Mouse (Mus musculus): Measurements from ENCODE around the gene Wdr59. TPM values are rescaled to one million over a fixed set of nuclear protein-coding genes. Genes with fewer than 3 reads are reported as not detected.
"Not testable (repeated sequence)": the region's sequence is repeated elsewhere in the genome, so short reads cannot be mapped to it uniquely, and the experiment has no call there.

The Wdr59 gene
- total and polyA plus RNA-seq, 3 experiments: 3.3 to 10.5 (median 6.7) TPM

GRCm38 (mm10) chr8:111510401-111510800 is 11.5 kb downstream of the Wdr59 start:
- TF ChIP-seq TAL1 (conservative IDR thresholded peaks at IDR 0.05; ENCODE audit: low read depth, low read length): no peak
- TF ChIP-seq POLR2AphosphoS5 (IDR thresholded peaks at IDR 0.05; ENCODE audit: insufficient replicate concordance, low read depth, low read length): no peak
- TF ChIP-seq CTCF (IDR thresholded peaks at IDR 0.05; ENCODE audit: low read depth, low read length): no peak
- no peak for TF ChIP-seq GATA2 (IDR thresholded peaks at IDR 0.05; ENCODE audit: borderline replicate concordance, low read depth, low read length)
- no peak for TF ChIP-seq GATA1 (IDR thresholded peaks at IDR 0.05; ENCODE audit: borderline replicate concordance, low read length)
- no peak; the same call in 1 of the 2 replicates for ATAC-seq (ENCODE audit: extremely low read depth, insufficient number of reproducible peaks, low FRiP score, poor library complexity, severe bottlenecking)
- Histone ChIP-seq H3K4me1 (ENCODE audit: insufficient read depth, low read depth, low read length) (peaks cover 35% of the 10 kb centered on the region), H3K27me3 (ENCODE audit: insufficient read depth, low read length) (no peaks in the 10 kb centered on the region), H3K4me3 (ENCODE audit: low read depth, low read length) (no peak overlapping the region), H3K36me3 (replicated peaks) (peaks cover 34% of the 10 kb centered on the region), H3K9me3 (replicated peaks) (0 out of 2 replicates have a peak, but pooled peaks cover under 1% of the 10 kb centered on the region)
- DNase-seq (ENCODE audit: low spot score): no peak

GRCm38 (mm10) chr8:111509278-111509677 is 12.6 kb downstream of the Wdr59 start:
- Histone ChIP-seq H3K36me3 (replicated peaks) (peaks cover 30% of the 10 kb centered on the region), H3K9me3 (replicated peaks) (no peaks in the 10 kb centered on the region), H3K4me3 (ENCODE audit: low read depth, low read length) (peak overlapping the region; percentile 55; the same call in 1 of the 2 replicates), H3K4me1 (ENCODE audit: insufficient read depth, low read depth, low read length) (peaks cover 35% of the 10 kb centered on the region), H3K27me3 (ENCODE audit: insufficient read depth, low read length) (no peaks in the 10 kb centered on the region)
- DNase-seq (ENCODE audit: low spot score): peak; percentile 57
- peak; percentile 78 for ATAC-seq (ENCODE audit: extremely low read depth, insufficient number of reproducible peaks, low FRiP score, poor library complexity, severe bottlenecking)
- TF ChIP-seq CTCF (IDR thresholded peaks at IDR 0.05; ENCODE audit: low read depth, low read length): no peak
- TF ChIP-seq TAL1 (conservative IDR thresholded peaks at IDR 0.05; ENCODE audit: low read depth, low read length): no peak
- no peak for TF ChIP-seq POLR2AphosphoS5 (IDR thresholded peaks at IDR 0.05; ENCODE audit: insufficient replicate concordance, low read depth, low read length)
- no peak for TF ChIP-seq GATA1 (IDR thresholded peaks at IDR 0.05; ENCODE audit: borderline replicate concordance, low read length)
- no peak for TF ChIP-seq GATA2 (IDR thresholded peaks at IDR 0.05; ENCODE audit: borderline replicate concordance, low read depth, low read length)

- ATAC-seq (ENCODE audit: extremely low read depth, insufficient number of reproducible peaks, low FRiP score, poor library complexity, severe bottlenecking) (no peak), DNase-seq (ENCODE audit: low spot score) (no peak)
- Histone ChIP-seq H3K4me3 (ENCODE audit: low read depth, low read length) (no peak overlapping the region), H3K9me3 (replicated peaks) (no peaks in the 10 kb centered on the region), H3K27me3 (ENCODE audit: insufficient read depth, low read length) (no peaks in the 10 kb centered on the region), H3K36me3 (replicated peaks) (peaks cover 34% of the 10 kb centered on the region), H3K4me1 (ENCODE audit: insufficient read depth, low read depth, low read length) (peaks cover 35% of the 10 kb centered on the region)
- TF ChIP-seq GATA2 (IDR thresholded peaks at IDR 0.05; ENCODE audit: borderline replicate concordance, low read depth, low read length) (no peak), TAL1 (conservative IDR thresholded peaks at IDR 0.05; ENCODE audit: low read depth, low read length) (no peak), POLR2AphosphoS5 (IDR thresholded peaks at IDR 0.05; ENCODE audit: insufficient replicate concordance, low read depth, low read length) (no peak), GATA1 (IDR thresholded peaks at IDR 0.05; ENCODE audit: borderline replicate concordance, low read length) (no peak), CTCF (IDR thresholded peaks at IDR 0.05; ENCODE audit: low read depth, low read length) (no peak)
Observed at GRCm38 (mm10) chr8:111508566-111508965, 13.3 kb downstream of the Wdr59 start.

- ATAC-seq (ENCODE audit: extremely low read depth, insufficient number of reproducible peaks, low FRiP score, poor library complexity, severe bottlenecking): no peak
- no peaks in the 10 kb centered on the region for H3K27me3 ChIP-seq (ENCODE audit: insufficient read depth, low read length)
- TF ChIP-seq TAL1 (conservative IDR thresholded peaks at IDR 0.05; ENCODE audit: low read depth, low read length): no peak
- no peak for TF ChIP-seq GATA1 (IDR thresholded peaks at IDR 0.05; ENCODE audit: borderline replicate concordance, low read length)
- no peak for TF ChIP-seq GATA2 (IDR thresholded peaks at IDR 0.05; ENCODE audit: borderline replicate concordance, low read depth, low read length)
- TF ChIP-seq CTCF (IDR thresholded peaks at IDR 0.05; ENCODE audit: low read depth, low read length): no peak
- no peak for TF ChIP-seq POLR2AphosphoS5 (IDR thresholded peaks at IDR 0.05; ENCODE audit: insufficient replicate concordance, low read depth, low read length)
- no peaks in the 10 kb centered on the region for H3K9me3 ChIP-seq (replicated peaks)
- no peak overlapping the region for H3K4me3 ChIP-seq (ENCODE audit: low read depth, low read length)
- DNase-seq (ENCODE audit: low spot score): no peak
- H3K36me3 ChIP-seq (replicated peaks): peaks cover 72% of the 10 kb centered on the region
- H3K4me1 ChIP-seq (ENCODE audit: insufficient read depth, low read depth, low read length): no peaks in the 10 kb centered on the region
Observed at GRCm38 (mm10) chr8:111501724-111502464, 20.0 kb downstream of the Wdr59 start.

- not testable (repeated sequence) for H3K27me3 ChIP-seq (ENCODE audit: insufficient read depth, low read length); H3K9me3 ChIP-seq (replicated peaks); ATAC-seq (ENCODE audit: extremely low read depth, insufficient number of reproducible peaks, low FRiP score, poor library complexity, severe bottlenecking); H3K4me1 ChIP-seq (ENCODE audit: insufficient read depth, low read depth, low read length); DNase-seq (ENCODE audit: low spot score); H3K4me3 ChIP-seq (ENCODE audit: low read depth, low read length)
- H3K36me3 ChIP-seq (replicated peaks): peaks cover 85% of the 10 kb centered on the region
Observed at GRCm38 (mm10) chr8:111498249-111498648, 23.6 kb downstream of the Wdr59 start.

- no peaks in the 10 kb centered on the region for H3K9me3 ChIP-seq (replicated peaks)
- no peak for TF ChIP-seq GATA2 (IDR thresholded peaks at IDR 0.05; ENCODE audit: borderline replicate concordance, low read depth, low read length)
- no peak for TF ChIP-seq TAL1 (conservative IDR thresholded peaks at IDR 0.05; ENCODE audit: low read depth, low read length)
- no peak for TF ChIP-seq GATA1 (IDR thresholded peaks at IDR 0.05; ENCODE audit: borderline replicate concordance, low read length)
- no peak for TF ChIP-seq CTCF (IDR thresholded peaks at IDR 0.05; ENCODE audit: low read depth, low read length)
- TF ChIP-seq POLR2AphosphoS5 (IDR thresholded peaks at IDR 0.05; ENCODE audit: insufficient replicate concordance, low read depth, low read length): no peak
- H3K27me3 ChIP-seq (ENCODE audit: insufficient read depth, low read length): no peaks in the 10 kb centered on the region
- H3K4me3 ChIP-seq (ENCODE audit: low read depth, low read length): no peak overlapping the region
- H3K36me3 ChIP-seq (replicated peaks): peaks cover 81% of the 10 kb centered on the region
- DNase-seq (ENCODE audit: low spot score) (no peak), ATAC-seq (ENCODE audit: extremely low read depth, insufficient number of reproducible peaks, low FRiP score, poor library complexity, severe bottlenecking) (no peak)
- no peaks in the 10 kb centered on the region for H3K4me1 ChIP-seq (ENCODE audit: insufficient read depth, low read depth, low read length)
Observed at GRCm38 (mm10) chr8:111496326-111496725, 25.6 kb downstream of the Wdr59 start.

All from G1E (cell line).